Mouse (Mus musculus): Measurements from ENCODE around the gene Mob3b. TPM values are rescaled to one million over a fixed set of nuclear protein-coding genes. Genes with fewer than 3 reads are reported as not detected.
A peak's percentile ranks its signal among the peaks of the same experiment; 100 is the strongest.

Mob3b gene
- total RNA-seq, 2 experiments from 2014 or later, result 5.0 to 5.4 TPM

DNA sequence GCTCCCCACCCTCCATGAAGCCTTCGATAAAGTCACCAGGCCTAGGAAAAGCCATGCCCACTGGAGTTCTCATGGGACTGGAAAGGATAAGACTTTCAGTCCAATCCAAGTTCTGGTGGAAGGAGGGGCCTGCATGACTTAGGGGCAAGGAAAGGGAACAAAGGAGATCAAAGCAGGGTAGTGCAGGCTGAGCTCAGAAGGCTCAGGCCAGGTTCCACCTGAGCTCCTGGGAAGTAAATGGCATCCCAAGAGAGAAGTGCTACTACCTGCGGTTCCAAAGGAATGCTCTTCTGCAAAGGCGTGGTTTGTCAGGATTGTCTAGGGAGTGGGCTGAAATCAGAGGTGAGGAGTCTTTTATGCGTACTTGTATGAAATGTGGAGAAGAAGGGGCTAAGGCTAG is 44.8 kb downstream of the Mob3b start:
- no peak for DNase-seq

DNA sequence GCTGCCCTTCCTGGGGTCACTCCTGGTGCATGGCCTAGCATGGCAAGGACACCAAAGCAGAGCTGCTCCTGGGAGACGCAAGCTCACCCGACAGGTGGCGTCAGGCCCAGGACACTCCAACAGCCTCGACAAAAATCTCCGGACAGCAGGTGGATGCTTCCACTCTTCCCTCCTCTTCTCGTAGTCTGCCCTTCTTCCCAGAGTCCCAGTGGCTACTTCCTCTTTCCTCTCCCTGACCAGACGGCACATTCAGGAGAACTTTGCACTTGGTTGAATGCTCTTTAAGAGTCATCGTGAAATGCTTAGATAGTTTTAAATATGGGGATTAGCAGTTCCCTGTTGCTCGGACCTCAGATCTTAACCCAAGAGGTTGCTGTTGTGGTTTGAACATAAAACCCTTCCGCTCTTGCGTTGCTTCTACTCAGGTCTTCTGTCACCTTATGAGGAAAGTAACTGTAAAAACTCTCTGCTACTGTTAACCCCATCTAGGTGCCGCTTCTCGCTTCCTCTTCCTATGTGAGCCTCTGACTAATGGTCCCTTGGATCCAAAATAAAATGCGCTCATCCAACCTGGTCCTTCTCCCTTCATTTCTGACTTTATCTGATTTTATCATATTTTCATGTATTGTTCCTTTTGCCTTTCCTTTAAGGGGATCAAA is 52.0 kb downstream of the Mob3b start:
- DNase-seq, result no peak

DNA sequence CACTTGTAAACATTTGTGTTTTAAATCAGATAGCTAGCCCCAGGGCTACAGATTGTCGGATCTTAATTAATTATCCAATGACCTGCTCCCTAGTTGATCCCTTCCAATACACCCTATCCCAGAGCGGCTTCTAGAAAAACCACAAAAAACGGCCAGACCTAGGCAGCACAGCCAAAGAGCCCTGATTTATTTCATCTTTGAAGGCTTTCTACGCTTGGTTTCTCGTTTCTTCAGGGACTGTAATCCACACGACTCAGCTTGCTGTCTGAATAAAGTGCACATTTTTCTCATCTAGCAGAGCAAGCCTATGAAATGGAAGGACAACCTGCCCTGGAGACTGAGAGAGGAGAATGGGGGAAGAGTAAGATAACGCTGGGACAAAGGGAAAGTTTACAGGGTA is 56.1 kb downstream of the Mob3b start:
- DNase-seq, result no peak

DNA sequence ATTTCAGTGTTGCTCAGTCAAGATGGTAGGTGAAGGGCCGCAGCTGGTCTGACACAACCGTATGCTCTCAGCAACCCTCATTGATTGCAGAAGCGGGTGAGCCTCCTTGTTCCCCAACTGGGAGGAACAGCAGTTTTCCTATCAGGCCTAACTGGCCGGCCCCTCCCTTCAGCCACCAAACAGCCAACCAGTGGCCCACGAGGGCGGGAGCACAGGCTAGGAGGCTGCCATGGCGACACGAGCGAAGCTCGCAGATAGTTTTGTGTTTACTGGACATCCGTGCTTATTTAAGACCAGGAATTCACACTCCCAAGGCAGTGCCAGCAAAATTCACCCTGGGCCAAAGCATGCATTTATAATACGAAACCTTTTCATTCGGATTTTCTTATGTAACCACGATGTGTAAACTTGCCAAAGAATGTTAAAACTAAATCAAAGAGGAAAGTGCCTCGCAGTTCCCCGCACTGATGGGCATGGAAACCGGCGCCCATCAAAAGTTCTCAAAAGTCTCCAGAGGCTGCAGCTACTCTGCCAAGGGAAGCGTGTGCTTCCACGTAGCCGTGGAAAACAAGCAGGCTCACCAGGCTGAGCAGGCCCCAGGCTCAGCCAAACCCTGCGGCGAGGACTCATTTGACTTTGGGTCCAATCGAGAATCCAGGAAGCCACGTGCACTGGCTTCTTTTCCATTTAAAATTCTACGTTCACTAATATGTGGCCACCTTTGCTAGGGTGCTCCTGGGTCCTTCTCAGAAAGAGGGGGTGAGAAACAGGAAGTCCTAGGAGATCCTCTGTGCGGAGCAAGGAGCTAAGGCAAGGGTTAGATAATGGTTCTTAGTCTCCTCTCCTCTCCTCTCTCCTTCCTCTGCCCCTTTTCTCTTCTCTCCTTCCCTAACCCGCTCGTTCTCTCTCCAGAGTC is 57.2 kb downstream of the Mob3b start:
- peak; percentile 69 to 79 for DNase-seq

DNA sequence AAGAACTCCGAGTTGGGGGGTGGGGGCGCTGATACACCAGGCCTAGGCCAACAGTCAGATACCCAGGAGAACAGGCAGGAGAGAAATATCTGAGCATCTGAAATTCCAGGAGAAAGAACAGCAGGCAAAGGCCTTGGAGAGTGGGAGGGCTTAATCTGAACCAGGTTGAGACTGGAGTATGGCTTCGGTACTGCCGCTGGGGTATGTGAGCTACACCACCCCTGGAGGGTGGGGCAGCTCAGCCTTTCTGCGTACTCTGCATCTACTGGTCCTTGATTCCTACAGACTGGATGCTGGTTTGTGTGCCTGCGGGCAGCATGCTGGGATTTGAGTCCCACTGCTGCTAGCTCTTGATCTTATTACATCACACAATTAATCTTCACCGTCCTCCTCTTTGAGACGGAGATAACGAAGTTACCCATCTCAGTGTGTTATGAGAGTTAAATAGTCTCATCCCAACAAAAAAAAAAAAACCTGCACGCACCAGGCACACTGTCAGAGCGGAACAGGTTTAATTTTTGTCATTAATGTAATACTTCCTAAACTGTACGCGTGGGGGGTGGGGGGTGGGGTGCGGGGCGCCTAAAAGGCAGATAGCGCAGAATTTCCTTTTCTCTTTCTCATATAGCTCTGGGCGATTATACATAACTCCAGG is 57.9 kb downstream of the Mob3b start:
- no peak for DNase-seq

DNA sequence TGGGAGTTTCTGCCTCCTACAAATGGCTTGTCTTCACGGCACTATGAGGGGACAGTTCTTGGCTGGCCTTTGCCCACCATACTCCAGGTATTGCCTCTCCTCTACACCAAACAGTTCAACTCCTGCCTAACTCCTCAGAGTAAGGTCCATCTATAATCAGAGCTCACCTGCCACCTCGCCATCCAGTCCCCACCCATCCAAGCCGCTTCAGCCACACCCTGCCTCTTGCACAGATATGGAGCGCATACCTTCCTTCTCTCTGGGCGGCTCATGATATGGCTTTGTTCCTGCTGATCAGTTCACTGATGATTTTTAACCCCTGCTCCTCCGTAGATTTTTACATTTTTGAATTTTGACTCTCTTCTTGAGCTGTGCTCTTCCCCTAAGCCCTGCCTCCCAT is 58.7 kb downstream of the Mob3b start:
- no peak for DNase-seq

DNA sequence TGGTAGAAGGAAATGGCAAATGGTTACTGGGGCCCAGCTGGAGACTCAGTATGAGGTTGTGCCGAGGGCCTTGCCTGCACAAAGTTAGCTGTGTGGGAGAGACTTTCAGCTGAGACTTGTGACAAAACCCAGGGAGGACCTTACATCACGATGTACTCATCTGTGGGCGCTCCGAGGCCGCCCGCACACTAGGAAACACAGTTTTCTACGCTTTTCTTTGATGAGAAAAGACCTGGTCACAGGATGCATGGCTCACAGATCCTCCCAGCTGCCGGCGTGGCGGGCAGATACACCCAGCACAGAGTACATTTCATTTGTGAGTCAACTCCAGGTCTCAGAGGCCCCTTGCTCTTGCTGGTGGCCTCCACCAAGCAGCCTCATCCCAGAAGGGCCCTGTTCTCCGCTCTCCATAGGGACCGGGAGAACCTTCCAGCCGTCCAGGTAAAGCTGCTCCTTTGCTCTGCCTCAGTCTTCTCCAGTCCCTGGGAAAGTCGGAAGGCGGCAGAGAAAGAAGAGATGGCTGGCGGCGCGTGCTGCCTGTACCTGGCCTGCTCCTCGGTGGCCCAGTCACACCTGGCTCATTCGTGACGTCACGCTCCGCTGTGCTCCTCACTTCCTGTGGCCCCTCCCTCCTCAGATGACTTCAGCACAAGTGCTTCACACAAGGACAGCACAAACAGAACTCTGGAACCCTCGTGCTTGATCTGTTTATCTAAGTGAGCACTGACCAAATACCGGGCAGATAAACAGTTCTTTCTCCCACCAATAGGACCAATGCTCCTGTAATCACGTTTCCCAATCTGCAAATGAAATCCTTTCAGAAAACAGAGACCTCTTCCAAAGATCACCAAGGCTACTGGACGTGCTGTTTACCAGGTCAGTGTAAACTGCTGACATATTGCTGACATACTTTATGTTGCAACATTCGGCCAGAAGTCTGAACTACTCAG is 60.8 kb downstream of the Mob3b start:
- DNase-seq, result no peak

DNA sequence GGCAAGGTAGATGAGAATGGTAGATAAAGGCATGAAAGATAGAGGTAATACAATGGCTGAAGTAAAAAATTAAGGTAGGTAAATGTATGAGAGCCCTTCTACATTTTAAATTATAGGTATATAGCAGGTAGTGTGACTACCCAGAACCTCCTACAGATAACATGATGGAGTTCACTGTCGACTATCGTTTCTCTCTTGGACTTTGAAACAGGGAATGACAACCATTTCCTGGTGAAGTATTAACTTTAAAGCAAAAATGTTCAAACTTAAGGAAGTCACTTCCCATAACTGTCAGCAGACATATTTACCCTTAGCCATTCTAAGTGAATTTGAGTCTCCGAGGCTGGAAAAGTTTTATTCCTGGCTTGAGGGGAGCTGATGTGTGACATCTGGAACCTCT is 64.8 kb downstream of the Mob3b start:
- DNase-seq, result no peak

DNA sequence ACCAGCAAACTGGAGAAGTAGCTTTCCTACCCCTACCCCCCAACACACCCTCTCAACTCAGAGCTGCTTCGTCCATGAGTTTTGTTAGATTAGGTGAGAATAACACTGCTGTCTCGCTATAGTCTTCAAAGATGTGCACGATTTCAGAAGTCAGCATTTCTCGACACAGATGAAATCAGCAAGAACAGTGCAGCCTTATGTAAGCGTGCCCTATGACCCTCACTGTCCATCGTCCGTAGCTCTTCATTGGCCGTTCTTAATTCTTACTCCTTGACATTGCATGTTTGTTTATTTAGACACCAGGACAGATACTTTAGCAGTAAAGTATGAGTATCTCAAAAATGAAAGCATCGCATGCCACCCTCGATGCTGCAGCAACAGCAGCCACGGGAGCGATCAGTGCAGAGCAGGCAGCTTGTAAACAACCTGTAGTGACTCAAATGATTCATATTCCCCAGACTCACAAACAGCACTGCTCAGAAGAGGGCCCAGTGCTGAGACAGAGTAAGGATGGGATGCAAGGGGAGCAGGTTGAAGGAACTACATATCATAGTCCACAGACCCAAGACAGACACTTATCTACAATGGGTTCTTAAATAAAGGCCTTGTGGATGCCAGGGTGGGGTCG is 66.0 kb downstream of the Mob3b start:
- DNase-seq, result no peak

DNA sequence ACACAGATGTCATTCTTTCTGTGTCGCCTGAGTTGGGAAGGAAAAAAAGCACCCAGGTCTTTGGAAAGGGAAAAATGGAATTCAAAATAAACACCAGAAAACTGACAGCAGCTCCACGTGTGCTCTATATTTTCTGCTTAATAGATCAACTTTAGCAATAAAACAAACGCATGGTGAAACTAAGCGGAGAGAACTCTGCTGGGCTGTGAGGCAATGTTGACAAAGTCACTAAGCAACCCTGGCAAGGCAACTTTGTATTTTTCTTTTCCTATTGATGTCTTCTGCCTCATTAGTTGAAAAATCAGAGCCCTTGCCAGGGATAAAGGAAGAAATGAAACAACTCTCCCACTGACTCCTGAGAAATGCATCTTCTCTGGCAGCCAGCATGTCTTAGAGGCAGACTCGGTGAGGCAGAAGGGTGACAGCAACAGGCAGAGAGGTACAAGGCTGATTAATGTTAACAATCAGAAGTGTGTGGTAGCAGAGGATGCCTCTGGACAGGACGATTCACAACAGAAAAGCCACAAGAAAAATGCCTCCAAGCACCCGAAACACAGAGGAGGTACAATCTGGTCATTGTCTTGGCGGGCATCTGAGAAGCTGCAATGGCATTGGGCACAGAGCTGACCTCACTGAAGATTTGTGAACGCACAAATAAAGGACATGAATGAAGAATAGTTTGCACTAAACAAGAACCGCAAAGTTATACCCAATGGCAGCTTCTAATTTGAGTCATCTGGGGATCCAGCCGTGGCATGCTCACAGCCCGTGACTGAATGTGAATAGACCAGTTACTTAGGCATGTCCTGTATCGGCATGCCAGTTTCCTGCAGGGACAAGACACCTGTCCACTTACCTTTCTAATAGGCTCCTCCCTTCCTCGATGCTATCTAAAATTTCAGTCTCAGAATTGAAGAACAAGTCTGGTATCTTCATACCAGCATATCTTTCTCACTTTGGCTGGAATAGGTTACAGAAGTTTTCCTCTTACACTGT is 67.7 kb downstream of the Mob3b start:
- no peak for DNase-seq

DNA sequence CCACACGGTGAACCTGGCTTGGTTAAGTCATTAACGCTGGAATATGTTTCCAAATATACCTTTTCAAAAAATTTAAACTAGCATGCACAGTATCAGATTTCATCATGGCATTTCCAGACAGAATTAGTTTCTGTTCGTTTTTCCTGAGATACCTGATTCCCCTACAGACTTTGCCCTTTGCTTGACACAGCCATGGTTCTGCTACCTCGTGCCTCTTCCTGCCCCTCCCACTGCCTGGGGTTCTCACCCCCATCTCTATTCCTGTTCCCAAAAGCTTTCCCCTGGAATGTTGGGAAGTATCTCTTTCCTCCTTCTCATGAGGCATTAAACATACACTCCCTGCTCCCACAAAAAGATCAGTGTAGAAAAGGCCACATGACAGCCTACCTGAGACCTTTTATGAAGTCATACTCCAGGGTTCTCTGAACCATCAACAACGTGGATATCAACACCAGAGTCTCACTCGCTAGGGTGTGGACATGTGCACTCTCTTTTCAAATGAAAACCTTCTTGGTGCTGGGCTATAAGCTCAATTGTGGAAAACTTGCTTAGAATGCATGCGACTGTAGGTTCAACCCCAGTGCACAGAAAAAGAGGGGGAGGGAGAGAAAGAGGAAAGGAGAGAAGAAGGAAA is 71.1 kb downstream of the Mob3b start:
- DNase-seq, result no peak

DNA sequence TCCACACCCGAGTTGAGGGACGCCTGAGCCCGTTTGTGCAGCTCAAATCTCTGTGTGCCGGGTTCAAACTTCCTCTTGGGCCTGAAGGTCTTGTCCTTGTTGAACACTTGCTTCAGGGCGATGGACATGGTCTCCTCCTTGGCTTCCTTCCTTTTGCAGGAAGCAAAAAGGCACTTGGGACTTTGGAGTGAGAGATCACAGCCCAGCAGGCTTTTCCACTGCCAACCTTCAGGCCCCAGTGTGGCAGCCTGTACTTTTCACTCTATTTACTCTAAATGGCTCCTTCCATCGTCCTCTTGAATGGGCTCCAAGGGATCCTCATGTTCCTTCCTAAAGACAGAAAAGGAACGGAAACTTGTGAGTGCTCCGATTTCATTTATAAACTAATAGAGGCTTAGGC is 73.2 kb downstream of the Mob3b start:
- no peak for DNase-seq

DNA sequence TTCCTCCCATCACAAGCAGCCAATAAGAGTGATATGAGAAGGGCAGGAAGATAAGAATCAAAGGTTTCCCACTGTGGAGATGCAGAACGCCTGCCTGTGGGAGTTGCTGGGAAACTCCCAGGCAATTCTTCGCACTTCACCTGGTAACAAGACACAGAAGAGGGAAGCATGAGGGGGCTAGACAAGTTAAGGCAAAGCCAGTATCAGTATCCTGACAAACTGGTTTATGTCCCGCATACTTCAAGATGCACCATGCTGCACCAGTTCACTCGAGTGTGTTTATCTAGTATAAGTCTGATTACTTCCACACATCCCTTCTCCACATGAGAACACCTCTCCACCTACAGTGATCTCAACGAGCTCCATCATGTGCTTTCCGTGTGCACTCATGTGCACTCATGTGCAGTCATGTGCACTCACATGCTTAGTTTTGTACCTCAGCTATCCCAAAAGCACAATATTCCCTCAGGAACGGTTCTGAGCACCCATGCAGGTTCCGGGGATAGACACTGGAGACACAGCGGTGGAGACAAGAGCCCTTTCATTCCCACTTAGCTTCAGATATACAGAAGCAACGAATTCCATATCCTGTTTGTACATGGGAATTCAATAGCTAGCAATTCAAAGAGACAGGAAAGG is 74.7 kb downstream of the Mob3b start:
- no peak for DNase-seq

DNA sequence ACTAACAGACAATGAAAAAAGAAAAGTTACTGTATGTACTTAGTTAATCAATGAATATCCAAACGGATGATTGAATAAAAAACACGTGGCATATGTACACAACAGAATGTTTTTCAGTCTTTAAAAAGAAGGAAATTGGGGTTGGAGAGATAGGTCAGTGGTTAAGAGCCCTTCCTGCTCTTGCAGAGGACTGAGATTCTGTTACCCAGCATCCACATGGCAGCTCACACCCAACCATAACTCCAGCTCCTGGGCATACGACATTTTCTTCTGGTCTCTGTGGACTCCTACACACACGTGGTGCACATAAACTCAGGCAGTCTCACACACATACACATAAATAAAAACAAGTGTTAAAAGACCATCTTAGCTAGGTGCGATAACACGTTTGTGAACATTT is 77.0 kb downstream of the Mob3b start:
- no peak for DNase-seq

DNA sequence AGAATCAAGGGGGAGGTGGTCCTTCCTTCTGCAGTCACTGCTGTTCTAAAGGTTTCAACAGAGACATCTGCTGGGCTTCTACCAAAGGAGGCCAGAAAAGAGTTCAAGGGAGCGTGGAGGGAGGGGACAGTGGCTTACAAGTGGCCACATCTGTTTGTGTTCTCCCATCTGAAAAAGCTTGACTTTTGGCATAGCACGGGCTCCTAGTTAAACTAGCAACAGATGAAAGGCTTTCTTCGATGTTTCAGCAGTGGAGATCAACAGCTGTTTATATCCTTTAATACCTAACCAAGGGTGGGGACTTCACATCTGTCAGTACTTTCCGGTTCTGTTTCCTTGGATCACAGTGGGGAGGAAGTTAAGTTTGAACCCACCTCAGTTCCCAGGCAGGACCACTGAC is 88.5 kb downstream of the Mob3b start:
- DNase-seq, result no peak

DNA sequence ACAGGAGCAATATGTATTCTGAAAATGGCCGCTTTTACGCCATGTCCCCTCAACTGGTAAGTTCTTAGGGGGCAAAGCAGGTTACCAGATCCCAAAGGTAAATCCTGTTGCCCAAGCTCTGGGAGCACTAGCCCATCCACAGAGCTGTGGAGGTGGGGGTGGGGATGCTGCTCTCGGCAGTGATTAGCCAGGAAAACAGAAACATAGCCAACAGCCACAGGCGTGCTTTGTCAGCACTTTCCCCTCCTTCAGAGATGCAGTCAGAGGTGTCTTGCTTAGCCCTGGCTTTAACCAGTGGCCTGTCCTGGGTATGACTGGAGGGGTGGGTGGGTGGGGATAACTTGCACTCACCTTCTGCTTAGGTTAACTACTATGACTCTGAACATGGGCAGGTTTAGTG is 91.1 kb downstream of the Mob3b start:
- no peak for DNase-seq

DNA sequence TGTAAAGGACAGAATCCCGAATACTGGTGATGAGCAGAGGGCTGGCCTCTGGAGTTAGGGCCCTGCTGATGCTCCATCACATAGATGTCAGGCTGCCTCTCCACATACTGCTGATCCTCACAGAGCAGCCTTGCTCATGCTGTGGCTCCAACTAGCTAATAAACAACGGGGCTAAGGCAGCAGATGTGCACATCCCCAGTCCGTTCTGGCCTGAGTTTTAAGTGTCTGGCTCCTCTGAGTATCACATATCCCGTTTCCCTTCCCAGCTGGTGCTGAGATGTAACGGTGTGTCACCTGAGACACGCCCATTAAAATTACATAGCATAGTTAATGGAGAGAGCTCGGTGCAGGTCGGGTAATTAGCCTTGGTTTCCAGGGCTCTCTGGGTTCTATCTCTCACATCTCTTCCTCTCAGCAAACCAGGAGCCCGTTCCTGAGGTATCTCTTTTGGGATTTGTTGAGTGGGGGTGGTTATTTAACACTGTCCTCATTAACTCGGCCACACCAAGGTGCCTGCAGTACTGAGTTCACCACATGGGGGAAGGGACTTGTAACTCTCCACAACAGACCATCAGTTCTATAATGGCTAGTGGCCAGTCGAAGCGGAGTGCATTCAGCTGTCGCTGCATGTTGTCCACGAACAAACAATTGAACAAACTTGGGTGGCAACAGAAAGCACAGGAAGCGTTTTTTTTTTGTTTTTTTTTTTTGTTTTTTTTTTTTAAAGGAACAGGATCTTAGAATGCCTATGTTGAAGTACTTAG is 92.0 kb downstream of the Mob3b start:
- DNase-seq, result no peak

DNA sequence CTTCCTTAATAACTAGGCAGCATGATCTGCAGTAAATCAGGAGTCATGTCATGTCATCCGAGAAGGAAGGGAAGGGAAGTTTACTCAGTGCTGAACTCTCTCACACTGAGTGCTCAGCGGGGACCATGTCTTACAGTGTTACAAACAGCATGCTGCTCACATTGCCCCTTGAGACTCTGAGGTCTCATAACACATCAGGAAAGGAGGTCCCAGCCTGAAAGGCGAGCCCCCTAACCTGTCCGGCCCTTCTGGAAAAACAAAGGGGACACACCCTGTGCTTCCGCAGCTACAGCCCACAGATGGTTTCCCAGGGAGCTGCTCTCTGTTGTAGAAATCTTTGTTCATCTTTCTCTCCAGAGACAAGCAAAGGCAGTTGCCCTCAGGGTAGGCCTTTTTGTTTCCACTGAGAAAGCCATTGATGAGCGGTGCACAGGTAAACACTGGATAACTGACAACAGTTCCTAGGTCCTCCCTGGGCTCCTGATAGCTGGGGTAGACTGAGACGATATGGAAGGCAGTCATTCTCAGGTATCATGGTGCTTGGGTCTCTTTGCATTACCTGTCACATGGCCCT is 94.1 kb downstream of the Mob3b start:
- no peak for DNase-seq

Data from layer of hippocampus, postnatal 36 days (tissue).